Mouse (Mus musculus) C2C12 (cell line): Measurements from ENCODE around the gene Ntrk3.

Experiments used
- CEBPB ChIP-seq: IDR thresholded peaks from one replicate; pipeline ENCODE4 v1.6.1; 2011; ENCODE audit warnings: low read depth, mild to moderate bottlenecking, control low read depth, moderate library complexity
- CTCF ChIP-seq: IDR thresholded peaks from one replicate; pipeline ENCODE4 v1.5.1; 2011; ENCODE audit not compliant: control insufficient read depth, insufficient read depth, insufficient read length
- FOSL1 ChIP-seq: IDR thresholded peaks from one replicate; pipeline ENCODE4 v1.8.0; 2011; ENCODE audit warnings: mild to moderate bottlenecking, low read length; ENCODE audit not compliant: poor library complexity, insufficient read depth, severe bottlenecking
- MAX ChIP-seq: IDR thresholded peaks from one replicate; pipeline ENCODE4 v1.6.1; 2011; ENCODE audit warnings: mild to moderate bottlenecking, control low read depth
- MYOD1 ChIP-seq: IDR thresholded peaks from one replicate; pipeline ENCODE4 v1.6.1; 2011; ENCODE audit warnings: low read depth; ENCODE audit not compliant: control insufficient read depth, insufficient read length
- MYOG ChIP-seq: IDR thresholded peaks from one replicate; pipeline ENCODE4 v1.6.1; 2011; ENCODE audit not compliant: control insufficient read depth, insufficient read length; ENCODE audit errors: extremely low read depth
- USF1 ChIP-seq: IDR thresholded peaks from one replicate; pipeline ENCODE4 v1.6.1; 2011; ENCODE audit warnings: low read depth, mild to moderate bottlenecking, control low read depth, moderate library complexity

DNA sequence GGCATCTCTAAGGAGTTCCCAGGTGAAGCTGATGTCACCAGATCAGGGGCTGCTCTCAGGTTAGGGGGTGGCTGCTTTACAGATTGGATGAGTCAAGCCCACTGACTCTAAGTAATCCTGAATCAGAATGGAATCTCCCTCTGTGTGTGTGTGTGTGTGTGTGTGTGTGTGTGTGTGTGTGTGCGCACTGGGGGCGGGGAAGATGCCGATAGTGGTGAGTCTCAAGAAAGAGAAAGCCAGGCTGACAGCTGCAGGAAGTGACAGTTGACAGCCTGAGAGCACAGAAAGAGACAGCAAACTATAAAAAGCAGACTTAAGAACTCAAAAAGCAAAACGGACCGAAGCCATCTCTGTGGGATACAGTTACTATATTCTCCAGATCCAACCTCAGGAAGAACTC lies 18.7 kb downstream of the Ntrk3 start:
- no peak for TF ChIP-seq CTCF
- TF ChIP-seq MYOG, result no peak
- no peak for TF ChIP-seq MYOD1
- TF ChIP-seq USF1, result no peak
- no peak for TF ChIP-seq CEBPB
- TF ChIP-seq MAX, result no peak
- no peak for TF ChIP-seq FOSL1
